Mouse (Mus musculus) CH12.LX (cell line): ENCODE measurements around the gene Rab11b. TPM values are rescaled to one million over a fixed set of nuclear protein-coding genes. Genes with fewer than 3 reads are reported as not detected.

Experiments used
- DNase-seq: peaks from one replicate; pipeline ENCODE4 v3.0.0-alpha.2; 2013; ENCODE audit errors: extremely low read depth
- H3K27ac ChIP-seq: 2 replicates; pipeline ENCODE4 v1.5.1; 2012; ENCODE audit warnings: low read depth, mild to moderate bottlenecking, control low read depth, moderate library complexity; ENCODE audit not compliant: insufficient read depth
- H3K27me3 ChIP-seq: replicated peaks from 2 replicates; pipeline ENCODE3; 2012; ENCODE audit warnings: inconsistent platforms
- H3K36me3 ChIP-seq, 2 experiments: replicated peaks in 1 of 2; 2 replicates each; pipeline versions ENCODE3 to v1.6.1; 2012; ENCODE audit warnings: inconsistent platforms in 1 of 2, low read length in 1 of 2, mild to moderate bottlenecking in 1 of 2, mixed read lengths in 1 of 2, moderate library complexity in 1 of 2; ENCODE audit not compliant: control insufficient read depth in 1 of 2, insufficient read depth in 1 of 2
- H3K4me1 ChIP-seq, 2 experiments: 2 replicates each; pipeline ENCODE4 v1.6.1; 2012; ENCODE audit warnings: inconsistent platforms in 1 of 2, moderate library complexity in 1 of 2; ENCODE audit not compliant: insufficient read depth in 2 of 2, control insufficient read depth in 1 of 2
- H3K4me2 ChIP-seq: 2 replicates; pipeline ENCODE4 v1.6.1; 2012; ENCODE audit warnings: low read depth, mild to moderate bottlenecking, control low read depth; ENCODE audit not compliant: poor library complexity, insufficient read depth, severe bottlenecking
- H3K4me3 ChIP-seq, 3 experiments: fragments of 150-350 bp in 1 of 3; sonication (generic) in 1 of 3; replicated peaks in 1 of 3; 2 replicates each; pipeline versions ENCODE3 to v1.5.1; 2011 to 2012; ENCODE audit warnings: low read depth in 2 of 3, low read length in 2 of 3, mild to moderate bottlenecking in 2 of 3, moderate library complexity in 2 of 3, control low read depth in 1 of 3, improper control_type of control experiment in 1 of 3, inconsistent platforms in 1 of 3, mixed read lengths in 1 of 3; ENCODE audit not compliant: poor library complexity in 1 of 3
- H3K79me2 ChIP-seq: replicated peaks from 2 replicates; pipeline ENCODE4 v1.6.1; 2012; ENCODE audit warnings: mild to moderate bottlenecking, moderate library complexity; ENCODE audit not compliant: control insufficient read depth, poor library complexity, insufficient read depth, severe bottlenecking; ENCODE audit errors: extremely low read depth
- H3K9ac ChIP-seq: 2 replicates; pipeline ENCODE4 v1.6.1; 2012; ENCODE audit warnings: low read depth, mild to moderate bottlenecking, control low read depth, moderate library complexity; ENCODE audit not compliant: insufficient read depth
- H3K9me3 ChIP-seq: replicated peaks from 2 replicates; pipeline ENCODE3; 2012; ENCODE audit warnings: low read length, inconsistent platforms, mixed read lengths
- BHLHE40 ChIP-seq: IDR thresholded peaks from 2 replicates; pipeline ENCODE4 v1.6.1; 2011; ENCODE audit warnings: mild to moderate bottlenecking, low read depth, low read length, improper control_type of control experiment
- CHD1 ChIP-seq: IDR thresholded peaks from 2 replicates; pipeline ENCODE4 v1.6.1; 2012; ENCODE audit warnings: low read depth, low read length, improper control_type of control experiment, inconsistent platforms
- CHD2 ChIP-seq: IDR thresholded peaks from 2 replicates; pipeline ENCODE4 v1.6.1; 2011; ENCODE audit warnings: low read length, improper control_type of control experiment
- CTCF ChIP-seq, 2 experiments: IDR thresholded peaks in 1 of 2; conservative IDR thresholded peaks in 1 of 2; 2 replicates each; pipeline ENCODE4 v1.5.1; 2011 to 2012; ENCODE audit warnings: low read depth in 2 of 2, low read length in 2 of 2, improper control_type of control experiment in 1 of 2, inconsistent platforms in 1 of 2, mild to moderate bottlenecking in 1 of 2, moderate library complexity in 1 of 2
- E2F4 ChIP-seq: IDR thresholded peaks from 2 replicates; pipeline ENCODE4 v1.6.1; 2011; ENCODE audit warnings: low read depth, low read length, improper control_type of control experiment; ENCODE audit not compliant: insufficient replicate concordance
- ELF1 ChIP-seq: IDR thresholded peaks from 2 replicates; pipeline ENCODE4 v1.6.1; 2014; ENCODE audit warnings: low read depth, mild to moderate bottlenecking, inconsistent platforms, low read length, improper control_type of control experiment
- ETS1 ChIP-seq: conservative IDR thresholded peaks from 2 replicates; pipeline ENCODE4 v1.6.1; 2012; ENCODE audit warnings: low read depth, mild to moderate bottlenecking, inconsistent platforms, low read length, improper control_type of control experiment, moderate library complexity
- GABPA ChIP-seq: IDR thresholded peaks from 2 replicates; pipeline ENCODE4 v1.6.1; 2012; ENCODE audit warnings: low read depth, low read length, improper control_type of control experiment, inconsistent platforms; ENCODE audit not compliant: insufficient replicate concordance
- IRF4 ChIP-seq: IDR thresholded peaks from 2 replicates; pipeline ENCODE4 v1.6.1; 2014; ENCODE audit warnings: low read depth, mild to moderate bottlenecking, inconsistent platforms, low read length, improper control_type of control experiment
- JUN ChIP-seq: IDR thresholded peaks from 2 replicates; pipeline ENCODE4 v1.6.1; 2011; ENCODE audit warnings: low read depth, mild to moderate bottlenecking, low read length, improper control_type of control experiment, moderate library complexity; ENCODE audit not compliant: insufficient read depth
- KAT2A ChIP-seq: IDR thresholded peaks from 2 replicates; pipeline ENCODE4 v1.6.1; 2012; ENCODE audit warnings: low read length, improper control_type of control experiment, inconsistent platforms; ENCODE audit not compliant: insufficient replicate concordance
- MAX ChIP-seq: IDR thresholded peaks from 2 replicates; pipeline ENCODE4 v1.6.1; 2011; ENCODE audit warnings: low read length, improper control_type of control experiment
- MYC ChIP-seq: IDR thresholded peaks from 2 replicates; pipeline ENCODE4 v1.6.1; 2011; ENCODE audit warnings: low read depth, mild to moderate bottlenecking, improper control_type of control experiment, low read length
- NELFE ChIP-seq: IDR thresholded peaks from 2 replicates; pipeline ENCODE4 v1.6.1; 2011; ENCODE audit warnings: low read depth, low read length, improper control_type of control experiment
- PAX5 ChIP-seq: IDR thresholded peaks from 2 replicates; pipeline ENCODE4 v1.6.1; 2012; ENCODE audit warnings: low read length, inconsistent platforms, mixed read lengths
- POLR2A ChIP-seq: IDR thresholded peaks from 2 replicates; pipeline ENCODE4 v1.6.1; 2011; ENCODE audit warnings: low read depth, mild to moderate bottlenecking, improper control_type of control experiment, low read length
- POLR2AphosphoS2 ChIP-seq: IDR thresholded peaks from 2 replicates; pipeline ENCODE4 v1.6.1; 2011; ENCODE audit warnings: low read depth, low read length, improper control_type of control experiment
- RAD21 ChIP-seq: IDR thresholded peaks from 2 replicates; pipeline ENCODE4 v1.6.1; 2011; ENCODE audit warnings: low read depth, mild to moderate bottlenecking, low read length, improper control_type of control experiment, moderate library complexity
- RCOR1 ChIP-seq: conservative IDR thresholded peaks from 2 replicates; pipeline ENCODE4 v1.6.1; 2012; ENCODE audit warnings: low read depth, mild to moderate bottlenecking, inconsistent platforms, low read length, improper control_type of control experiment
- SIN3A ChIP-seq: IDR thresholded peaks from 2 replicates; pipeline ENCODE4 v1.6.1; 2012; ENCODE audit warnings: low read length, improper control_type of control experiment, inconsistent platforms
- TCF12 ChIP-seq: IDR thresholded peaks from 2 replicates; pipeline ENCODE4 v1.6.1; 2014; ENCODE audit warnings: low read depth, mild to moderate bottlenecking, inconsistent platforms, low read length, improper control_type of control experiment
- UBTF ChIP-seq: IDR thresholded peaks from 2 replicates; pipeline ENCODE4 v1.6.1; 2012; ENCODE audit warnings: low read depth, mild to moderate bottlenecking, inconsistent platforms, low read length, improper control_type of control experiment, moderate library complexity
- USF2 ChIP-seq: conservative IDR thresholded peaks from 2 replicates; pipeline ENCODE4 v1.6.1; 2011; ENCODE audit warnings: low read depth, low read length, improper control_type of control experiment
- ZC3H11A ChIP-seq: IDR thresholded peaks from 2 replicates; pipeline ENCODE4 v1.6.1; 2012; ENCODE audit warnings: low read depth, mild to moderate bottlenecking, inconsistent platforms, low read length, improper control_type of control experiment
- ZKSCAN1 ChIP-seq: IDR thresholded peaks from 2 replicates; pipeline ENCODE4 v1.6.1; 2012; ENCODE audit warnings: low read depth, inconsistent platforms, low read length, improper control_type of control experiment, borderline replicate concordance
- ZMIZ1 ChIP-seq: IDR thresholded peaks from 2 replicates; pipeline ENCODE4 v1.6.1; 2012; ENCODE audit warnings: low read depth, mild to moderate bottlenecking, inconsistent platforms, low read length, improper control_type of control experiment
- ZNF384 ChIP-seq: IDR thresholded peaks from 2 replicates; pipeline ENCODE4 v1.6.1; 2012; ENCODE audit warnings: low read depth, low read length, improper control_type of control experiment, inconsistent platforms
- dilution Hi-C: fragments of 300-500 bp; cut with MboI; formaldehyde crosslinking; loops from 2 replicates; pipeline ENCODE4 v1.14.3; 2020; ENCODE audit warnings: low sequenced_read_pairs; ENCODE audit not compliant: extremely low pct_unique_long_range_greater_than_20kb, extremely low pct_ligation_motif_present
- in situ Hi-C: fragments of 300-500 bp; cut with MboI; formaldehyde crosslinking; loops from 3 replicates; pipeline ENCODE4 v1.14.3; 2019; ENCODE audit warnings: low sequenced_read_pairs, low pct_ligation_motif_present, low pct_unique_long_range_greater_than_20kb, mixed read lengths
- polyA plus RNA-seq: library from polyadenylated mRNA; unstranded; fragments of >175 nt; gene quantifications from 2 replicates; pipeline ENCODE4 v1.2.1, GENCODE M21; 2012; ENCODE audit warnings: low read depth; ENCODE audit not compliant: insufficient read length
- total RNA-seq, 2 experiments: library from RNA; depleted of rRNA; stranded (reverse); fragments of 300-350 nt in 1 of 2; fragments of >200 nt in 1 of 2; gene quantifications; 2 replicates each; pipeline ENCODE4 v1.2.3; 2012 to 2014

The Rab11b gene
- total and polyA plus RNA-seq, 3 experiments = 17.4 to 57.9 (median 32.7) TPM

- peak; percentile 38; the same call in 1 of the 2 replicates for TF ChIP-seq ELF1
- no peak for TF ChIP-seq MAX
- TF ChIP-seq BHLHE40 = no peak
- no peak for TF ChIP-seq KAT2A
- no peak for TF ChIP-seq UBTF
- no peak for TF ChIP-seq ZC3H11A
- peak; percentile 74 for TF ChIP-seq SIN3A
- no peak for TF ChIP-seq CTCF (conservative IDR thresholded peaks at IDR 0.05 in 1 of 2, IDR thresholded peaks at IDR 0.05 in 1 of 2; ENCODE audit: low read depth in 2 of 2, low read length in 2 of 2)
These were observed 41.9 kb downstream of the Rab11b start, which contains the start of gene March2 (continued) for GRCm38 (mm10) chr17:33718384-33718881.

- in situ Hi-C loops = no loop called here
- peaks cover 0 to 2% of the 10 kb centered on the region in 2 experiments for H3K36me3 ChIP-seq
- peaks cover 0 to 8% of the 10 kb centered on the region in 2 experiments; a peak in 1 of 4 replicates for H3K4me1 ChIP-seq
- H3K9me3 ChIP-seq = no peaks in the 10 kb centered on the region
- peak overlapping the region; percentile 81 to 91 (median 81) for H3K4me3 ChIP-seq
- H3K9ac ChIP-seq = peak overlapping the region; percentile 91
- dilution Hi-C loops = no loop called here
- no peaks in the 10 kb centered on the region for H3K27me3 ChIP-seq
- H3K4me2 ChIP-seq = peak overlapping the region; percentile 73
- no peak for TF ChIP-seq RCOR1
- TF ChIP-seq RAD21 = no peak
- TF ChIP-seq KAT2A = no peak
- no peak for TF ChIP-seq BHLHE40
- TF ChIP-seq CHD2 = no peak
- TF ChIP-seq MYC = no peak
- no peak for TF ChIP-seq PAX5
- no peak for TF ChIP-seq JUN
- peak; percentile 8 for DNase-seq
- H3K79me2 ChIP-seq = no peaks in the 10 kb centered on the region
- no peak overlapping the region for H3K27ac ChIP-seq
These were observed 42.3 kb downstream of the Rab11b start for GRCm38 (mm10) chr17:33717982-33718381.

DNA sequence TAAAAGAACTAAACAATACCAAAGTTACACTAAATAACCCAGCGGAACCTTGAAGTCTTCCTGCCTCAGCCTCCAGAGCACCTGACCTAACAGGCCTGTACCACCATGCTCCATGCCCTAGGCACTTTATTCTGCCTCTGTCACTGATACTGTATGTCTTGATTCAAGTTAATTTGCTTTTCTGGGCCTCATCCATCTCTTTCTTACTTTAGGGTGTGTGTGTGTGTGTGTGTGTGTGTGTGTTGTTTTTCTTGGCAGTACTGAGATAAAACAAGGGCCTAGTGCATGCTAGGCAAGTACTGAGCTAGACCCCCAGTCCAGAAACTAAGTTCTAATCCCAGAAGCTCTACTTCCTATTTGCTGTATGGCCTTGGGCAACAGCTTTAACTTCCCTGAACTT, 43.1 kb downstream of the Rab11b start:
- in situ Hi-C loops = no loop called here
- no peak for TF ChIP-seq E2F4
- no peak for TF ChIP-seq RAD21
- no peak for TF ChIP-seq PAX5
- no peak for TF ChIP-seq SIN3A
- no peak for TF ChIP-seq ETS1
- no peak for TF ChIP-seq ZKSCAN1
- no peak for TF ChIP-seq GABPA
- no peak for TF ChIP-seq ZNF384
- no peak for TF ChIP-seq NELFE
- no peak for TF ChIP-seq ZMIZ1
- no peak for TF ChIP-seq JUN
- TF ChIP-seq CHD1 = no peak
- no peak for TF ChIP-seq ZC3H11A
- no peak for TF ChIP-seq IRF4
- TF ChIP-seq TCF12 = no peak
- no peak for TF ChIP-seq POLR2AphosphoS2
- TF ChIP-seq MAX = no peak
- no peak for TF ChIP-seq POLR2A
- TF ChIP-seq ELF1 = no peak
- no peak for TF ChIP-seq USF2

More for the DNA sequence above, 43.1 kb downstream of the Rab11b start:
- dilution Hi-C loops = no loop called here
- Histone ChIP-seq H3K27me3 (no peaks in the 10 kb centered on the region), H3K4me2 (no peak overlapping the region), H3K79me2 (no peaks in the 10 kb centered on the region), H3K27ac (no peak overlapping the region), H3K9me3 (no peaks in the 10 kb centered on the region), H3K4me3 (no peak overlapping the region), H3K36me3 (peaks cover 0 to 2% of the 10 kb centered on the region in 2 experiments), H3K9ac (no peak overlapping the region), H3K4me1 (peaks cover 0 to 8% of the 10 kb centered on the region in 2 experiments; a peak in 1 of 4 replicates)
- no peak for DNase-seq
